Mouse (Mus musculus) thymus, adult 2 months (tissue): ENCODE measurements around the gene Ecpas. TPM values are rescaled to one million over a fixed set of nuclear protein-coding genes. Genes with fewer than 3 reads are reported as not detected.

Source experiments
- DNase-seq: peaks from one replicate; pipeline ENCODE4 v3.0.0; 2021
- H3K27ac ChIP-seq: fragments of 200-500 bp; 2 replicates; pipeline ENCODE4 v1.5.1; 2012; ENCODE audit warnings: low read length, control low read depth; ENCODE audit not compliant: control insufficient read depth, insufficient read depth
- H3K27me3 ChIP-seq: fragments of 200-500 bp; 2 replicates; pipeline ENCODE4 v1.6.1; 2012; ENCODE audit warnings: mild to moderate bottlenecking, low read length, moderate library complexity, mixed read lengths; ENCODE audit not compliant: control insufficient read depth, insufficient read depth
- H3K36me3 ChIP-seq: fragments of 200-500 bp; 2 replicates; pipeline ENCODE4 v1.6.1; 2012; ENCODE audit warnings: mild to moderate bottlenecking, low read length, moderate library complexity; ENCODE audit not compliant: control insufficient read depth, insufficient read depth
- H3K4me1 ChIP-seq: fragments of 200-500 bp; replicated peaks from 2 replicates; pipeline ENCODE4 v1.6.1; 2012; ENCODE audit warnings: low read length; ENCODE audit not compliant: control insufficient read depth, insufficient read depth
- H3K4me3 ChIP-seq: fragments of 200-500 bp; 2 replicates; pipeline ENCODE4 v1.5.1; 2012; ENCODE audit warnings: mild to moderate bottlenecking, low read length, control low read depth, moderate library complexity; ENCODE audit not compliant: control insufficient read depth, insufficient read depth
- CTCF ChIP-seq: fragments of 200-500 bp; IDR thresholded peaks from 2 replicates; pipeline ENCODE4 v1.5.1; 2012; ENCODE audit warnings: mild to moderate bottlenecking, control low read depth, low read length, moderate library complexity, borderline replicate concordance; ENCODE audit not compliant: control insufficient read depth, poor library complexity, insufficient read depth; ENCODE audit errors: extremely low read depth
- POLR2A ChIP-seq: fragments of 200-500 bp; IDR thresholded peaks from 2 replicates; pipeline ENCODE4 v1.6.1; 2012; ENCODE audit warnings: mild to moderate bottlenecking, low read length, control low read depth, moderate library complexity; ENCODE audit not compliant: control insufficient read depth, poor library complexity, insufficient read depth; ENCODE audit errors: extremely low read depth
- WGBS: fragments of 180-500 bp; shearing (Covaris S2); methylation state at CpG from one replicate; pipeline ENCODE4 v1.1.7; 2018; 5-methylcytosine and 5-hydroxymethylcytosine counted together
- polyA plus RNA-seq: library from polyadenylated mRNA; depleted of rRNA; stranded (reverse); fragments of >200 nt; gene quantifications from 2 replicates; pipeline ENCODE4 v1.2.3, GENCODE M21; 2012

Ecpas gene
- polyA plus RNA-seq, 1 experiment = 30.6 TPM

- no peak overlapping the region for H3K27ac ChIP-seq
- TF ChIP-seq CTCF (no peak), POLR2A (no peak)
- no peak overlapping the region for H3K4me3 ChIP-seq
- 80% methylated on average over 3 of the region's 3 CpGs for WGBS
- no peaks in the 10 kb centered on the region for H3K4me1 ChIP-seq
- no peaks in the 10 kb centered on the region for H3K36me3 ChIP-seq
- H3K27me3 ChIP-seq = no peaks in the 10 kb centered on the region
- no peak for DNase-seq
Observed at GRCm38 (mm10) chr4:58927661-58928060, 15.1 kb upstream of the Ecpas start.

- 83% methylated on average over 2 of the region's 2 CpGs for WGBS
- H3K4me1 ChIP-seq = no peaks in the 10 kb centered on the region
- H3K36me3 ChIP-seq = no peaks in the 10 kb centered on the region
- no peak overlapping the region for H3K4me3 ChIP-seq
- H3K27me3 ChIP-seq = no peaks in the 10 kb centered on the region
- no peak for DNase-seq
- H3K27ac ChIP-seq = no peak overlapping the region
- no peak for TF ChIP-seq CTCF
Observed at GRCm38 (mm10) chr4:58926120-58926519, 13.6 kb upstream of the Ecpas start.

GRCm38 (mm10) chr4:58925664-58926063 lies 13.1 kb upstream of the Ecpas start:
- TF ChIP-seq POLR2A (no peak), CTCF (no peak)
- WGBS = 57% methylated on average over 5 of the region's 5 CpGs
- DNase-seq = no peak

GRCm38 (mm10) chr4:58923933-58924332 lies 11.4 kb upstream of the Ecpas start:
- Histone ChIP-seq H3K4me1 (no peaks in the 10 kb centered on the region), H3K4me3 (no peak overlapping the region), H3K36me3 (no peaks in the 10 kb centered on the region), H3K27me3 (no peaks in the 10 kb centered on the region), H3K27ac (no peak overlapping the region)
- DNase-seq = no peak
- WGBS = 88% methylated on average over 2 of the region's 2 CpGs
- TF ChIP-seq POLR2A (no peak), CTCF (no peak)

More at GRCm38 (mm10) chr4:58925664-58926063, 13.1 kb upstream of the Ecpas start:
- Histone ChIP-seq H3K4me3 (no peak overlapping the region), H3K36me3 (no peaks in the 10 kb centered on the region), H3K27ac (no peak overlapping the region), H3K27me3 (no peaks in the 10 kb centered on the region), H3K4me1 (no peaks in the 10 kb centered on the region)

GRCm38 (mm10) chr4:58915081-58915826 lies 2.7 kb upstream of the Ecpas start:
- TF ChIP-seq POLR2A (no peak), CTCF (no peak)
- no peak overlapping the region for H3K4me3 ChIP-seq
- no peak overlapping the region for H3K27ac ChIP-seq
- 81% methylated on average over 8 of the region's 8 CpGs for WGBS
- H3K36me3 ChIP-seq = no peaks in the 10 kb centered on the region
- no peak for DNase-seq
- no peaks in the 10 kb centered on the region for H3K27me3 ChIP-seq
- H3K4me1 ChIP-seq = peaks cover 5% of the 10 kb centered on the region

- TF ChIP-seq CTCF = no peak
- TF ChIP-seq POLR2A = no peak
- no peak for DNase-seq
- 38% methylated on average over 3 of the region's 3 CpGs for WGBS
- H3K4me3 ChIP-seq = no peak overlapping the region
- no peaks in the 10 kb centered on the region for H3K36me3 ChIP-seq
- H3K27ac ChIP-seq = no peak overlapping the region
- no peaks in the 10 kb centered on the region for H3K27me3 ChIP-seq
- peaks cover 5% of the 10 kb centered on the region for H3K4me1 ChIP-seq
Observed at GRCm38 (mm10) chr4:58913336-58914026, 932 bp upstream of the Ecpas start.

GRCm38 (mm10) chr4:58911831-58912628 lies 519 bp downstream of the Ecpas start:
- no peaks in the 10 kb centered on the region for H3K36me3 ChIP-seq
- under 1% methylated on average over 115 of the region's 126 CpGs for WGBS
- no peaks in the 10 kb centered on the region for H3K27me3 ChIP-seq
- TF ChIP-seq POLR2A (0 out of 2 replicates have a peak, but pooled peaks have one; percentile 8), CTCF (no peak; the same call in 1 of the 2 replicates)
- peak overlapping the region; percentile 97 for H3K4me3 ChIP-seq
- peak overlapping the region; percentile 6; the same call in 1 of the 2 replicates for H3K27ac ChIP-seq
- H3K4me1 ChIP-seq = peaks cover 5% of the 10 kb centered on the region
- peak; percentile 65 for DNase-seq
